Mouse (Mus musculus): ENCODE results near the gene Styx. TPM values are rescaled to one million over a fixed set of nuclear protein-coding genes. Genes with fewer than 3 reads are reported as not detected.

Gene Styx
- total and polyA plus RNA-seq, 3 experiments: 3.8 to 33.4 (median 26.3) TPM

DNA sequence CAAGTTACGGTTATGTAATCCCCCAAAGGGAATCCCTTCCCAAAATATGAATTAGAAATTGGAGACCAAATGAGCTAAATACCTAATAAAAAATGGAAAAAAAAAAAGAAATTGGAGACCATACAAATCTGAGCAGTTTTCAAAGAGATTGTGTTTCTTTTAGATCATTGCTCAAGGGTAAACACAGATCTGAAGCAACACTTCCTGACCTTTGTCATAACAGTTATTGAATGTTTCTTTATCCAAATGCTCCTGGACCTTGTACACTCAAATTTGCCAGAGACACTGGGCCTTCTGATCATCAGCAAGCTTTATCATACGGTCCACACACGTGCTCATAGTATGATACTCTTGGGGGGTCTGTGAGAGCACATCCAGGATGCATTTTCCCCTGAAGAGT is 67.7 kb downstream of the Styx start:
- H3K79me2 ChIP-seq (replicated peaks; ENCODE audit: control insufficient read depth, insufficient read depth, low read length): no peaks in the 10 kb centered on the region
- no peak for DNase-seq
- H3K4me3 ChIP-seq: no peak overlapping the region
- H3K36me3 ChIP-seq (ENCODE audit: control insufficient read depth, insufficient read depth, low read length): no peaks in the 10 kb centered on the region
- no peaks in the 10 kb centered on the region for H3K4me1 ChIP-seq (ENCODE audit: control insufficient read depth, insufficient read depth, low read length)
- H3K9ac ChIP-seq (ENCODE audit: low read depth, low read length): no peak overlapping the region
- WGBS: 68% methylated on average over 3 of the region's 3 CpGs
- no peak for TF ChIP-seq EP300 (IDR thresholded peaks at IDR 0.05; ENCODE audit: insufficient read depth, low read depth, low read length)
- no peak for TF ChIP-seq CTCF (IDR thresholded peaks at IDR 0.05)
- intact Hi-C loops (cut with DNase I): no loop called here
- H3K27me3 ChIP-seq (ENCODE audit: control insufficient read depth, insufficient read depth, low read length): no peaks in the 10 kb centered on the region
- no peak overlapping the region for H3K27ac ChIP-seq

DNA sequence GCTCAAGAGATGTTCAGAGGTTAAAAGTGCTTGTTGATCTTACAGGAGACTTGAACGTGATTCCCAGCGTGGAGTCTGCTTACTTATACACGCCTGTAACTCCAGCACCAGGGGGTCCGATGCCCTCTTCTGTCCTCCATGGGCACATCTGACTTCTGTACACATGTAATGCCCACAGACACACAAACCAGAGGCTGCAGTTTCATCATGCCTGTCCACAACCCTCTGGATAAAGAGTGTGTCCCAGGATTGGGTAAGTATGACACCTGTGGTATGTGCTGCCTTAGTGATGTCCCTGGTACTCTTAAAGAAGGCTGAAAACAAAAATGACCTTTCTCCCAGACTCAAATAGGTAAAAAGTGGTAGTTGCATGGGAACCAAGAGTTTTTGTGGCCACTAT is 68.4 kb downstream of the Styx start:
- H3K27ac ChIP-seq: no peak overlapping the region
- H3K27me3 ChIP-seq (ENCODE audit: control insufficient read depth, insufficient read depth, low read length): no peaks in the 10 kb centered on the region
- WGBS: 85% methylated on average over 4 of the region's 4 CpGs
- H3K4me3 ChIP-seq: no peak overlapping the region
- DNase-seq: no peak
- intact Hi-C loops (cut with DNase I): no loop called here
- TF ChIP-seq CTCF (IDR thresholded peaks at IDR 0.05): no peak
- no peak for TF ChIP-seq EP300 (IDR thresholded peaks at IDR 0.05; ENCODE audit: insufficient read depth, low read depth, low read length)
- TF ChIP-seq POLR2A (IDR thresholded peaks at IDR 0.05; ENCODE audit: insufficient read depth, low read depth, low read length): no peak
- no peaks in the 10 kb centered on the region for H3K36me3 ChIP-seq (ENCODE audit: control insufficient read depth, insufficient read depth, low read length)
- no peak overlapping the region for H3K9ac ChIP-seq (ENCODE audit: low read depth, low read length)
- no peaks in the 10 kb centered on the region for H3K4me1 ChIP-seq (ENCODE audit: control insufficient read depth, insufficient read depth, low read length)
- no peaks in the 10 kb centered on the region for H3K79me2 ChIP-seq (replicated peaks; ENCODE audit: control insufficient read depth, insufficient read depth, low read length)

DNA sequence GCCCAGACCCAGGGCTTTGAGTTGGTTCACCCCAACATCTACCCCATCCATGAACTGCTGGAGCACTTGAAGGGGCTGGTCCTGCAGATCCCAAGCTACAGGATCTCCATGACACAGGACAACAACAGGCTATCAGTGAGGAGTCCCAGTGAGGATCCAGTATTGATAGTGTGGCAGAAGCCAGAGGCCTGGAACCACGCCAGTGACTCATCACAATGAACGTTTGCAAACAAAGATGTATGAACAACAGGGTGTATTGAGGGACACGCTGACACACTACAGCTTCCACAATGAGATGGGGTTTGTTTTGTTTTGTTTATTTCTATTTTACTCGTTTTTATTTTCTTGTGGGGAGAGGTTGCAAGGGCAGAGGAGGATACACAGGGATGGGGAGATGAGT is 71.5 kb downstream of the Styx start:
- DNase-seq: no peak
- Histone ChIP-seq H3K27me3 (ENCODE audit: control insufficient read depth, insufficient read depth, low read length) (no peaks in the 10 kb centered on the region), H3K27ac (no peak overlapping the region), H3K4me3 (no peak overlapping the region), H3K4me1 (ENCODE audit: control insufficient read depth, insufficient read depth, low read length) (no peaks in the 10 kb centered on the region), H3K36me3 (ENCODE audit: control insufficient read depth, insufficient read depth, low read length) (no peaks in the 10 kb centered on the region), H3K79me2 (replicated peaks; ENCODE audit: control insufficient read depth, insufficient read depth, low read length) (no peaks in the 10 kb centered on the region), H3K9ac (ENCODE audit: low read depth, low read length) (no peak overlapping the region)
- 57% methylated on average over 4 of the region's 4 CpGs for WGBS
- no peak for TF ChIP-seq EP300 (IDR thresholded peaks at IDR 0.05; ENCODE audit: insufficient read depth, low read depth, low read length)
- TF ChIP-seq POLR2A (IDR thresholded peaks at IDR 0.05; ENCODE audit: insufficient read depth, low read depth, low read length): no peak
- no peak for TF ChIP-seq CTCF (IDR thresholded peaks at IDR 0.05)
- intact Hi-C loops (cut with DNase I): loop anchor here (5.0 kb wide), 1 partner anchor 270 kb away; no protein-coding TSS in a partner anchor

DNA sequence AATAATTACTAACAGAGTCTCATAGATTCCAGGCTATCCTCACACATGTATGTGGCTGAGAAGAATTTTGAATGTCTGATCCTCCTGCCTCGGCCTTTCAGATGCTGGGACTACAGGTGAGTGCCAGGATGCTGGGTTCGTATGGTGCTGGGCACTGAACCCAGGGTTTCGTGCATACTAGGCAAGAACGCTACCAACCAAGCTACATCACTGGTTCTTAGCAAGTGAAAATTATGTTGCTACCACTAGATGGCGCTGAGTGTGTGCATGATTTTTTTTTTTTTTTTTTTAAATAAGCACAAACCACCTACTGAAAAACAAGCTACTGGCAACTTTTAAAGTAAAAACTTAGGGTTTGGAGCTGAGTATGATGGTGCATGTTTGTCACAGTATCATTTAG is 72.3 kb downstream of the Styx start:
- Histone ChIP-seq H3K9ac (ENCODE audit: low read depth, low read length) (no peak overlapping the region), H3K4me3 (no peak overlapping the region), H3K27ac (no peak overlapping the region), H3K27me3 (ENCODE audit: control insufficient read depth, insufficient read depth, low read length) (no peaks in the 10 kb centered on the region), H3K36me3 (ENCODE audit: control insufficient read depth, insufficient read depth, low read length) (no peaks in the 10 kb centered on the region), H3K79me2 (replicated peaks; ENCODE audit: control insufficient read depth, insufficient read depth, low read length) (no peaks in the 10 kb centered on the region), H3K4me1 (ENCODE audit: control insufficient read depth, insufficient read depth, low read length) (no peaks in the 10 kb centered on the region)
- TF ChIP-seq EP300 (IDR thresholded peaks at IDR 0.05; ENCODE audit: insufficient read depth, low read depth, low read length) (no peak), CTCF (IDR thresholded peaks at IDR 0.05) (peak; percentile 90)
- intact Hi-C loops (cut with DNase I): loop anchor here (1.0 to 5.0 kb wide), 3 partner anchors 117 to 269 kb away; no protein-coding TSS in a partner anchor
- DNase-seq: peak in 1 of 2 experiments; percentile 32
- WGBS: 1% methylated on average over 5 of the region's 5 CpGs

DNA sequence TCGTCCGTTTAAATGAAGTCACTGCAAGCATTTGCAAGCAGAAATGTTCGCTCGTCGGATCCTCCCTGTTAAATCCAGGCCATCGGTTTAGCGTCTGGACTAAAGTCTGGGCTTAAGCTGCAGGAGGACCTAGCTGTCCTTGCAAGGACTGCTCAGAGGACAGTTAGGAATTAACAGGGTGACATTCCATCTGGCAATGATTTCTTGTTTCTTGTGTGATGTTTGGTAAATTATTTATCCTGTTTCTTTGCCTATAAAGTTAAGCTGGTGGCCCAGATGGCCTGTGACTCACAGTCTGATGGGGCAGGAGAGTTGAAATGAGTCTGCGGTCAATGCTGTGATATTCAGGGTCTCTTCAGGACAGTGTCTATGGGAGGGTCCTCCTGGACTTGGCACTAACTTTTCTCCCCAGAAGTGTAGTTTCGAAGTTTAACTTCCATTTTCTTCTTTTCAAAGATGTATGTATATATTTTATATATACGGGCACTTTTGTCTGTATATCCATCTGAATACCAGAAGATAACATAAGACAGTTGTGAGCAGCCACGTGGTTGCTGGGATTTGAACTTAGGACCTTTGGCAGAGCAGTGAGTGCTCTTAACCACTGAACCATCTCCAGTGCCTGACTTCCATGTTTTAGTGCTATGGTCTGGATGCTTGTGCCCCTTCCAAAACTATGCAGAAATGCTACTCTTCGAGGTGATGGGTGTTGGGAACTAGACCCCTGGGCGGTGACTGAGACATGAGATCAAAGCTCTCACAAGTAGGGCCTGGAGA is 79.4 kb downstream of the Styx start:
- Histone ChIP-seq H3K27ac (no peak overlapping the region), H3K27me3 (ENCODE audit: control insufficient read depth, insufficient read depth, low read length) (no peaks in the 10 kb centered on the region), H3K9ac (ENCODE audit: low read depth, low read length) (no peak overlapping the region), H3K79me2 (replicated peaks; ENCODE audit: control insufficient read depth, insufficient read depth, low read length) (no peaks in the 10 kb centered on the region), H3K36me3 (ENCODE audit: control insufficient read depth, insufficient read depth, low read length) (no peaks in the 10 kb centered on the region), H3K4me3 (no peak overlapping the region), H3K4me1 (ENCODE audit: control insufficient read depth, insufficient read depth, low read length) (no peaks in the 10 kb centered on the region)
- DNase-seq: no peak
- intact Hi-C loops (cut with DNase I): no loop called here
- 92% methylated on average over 13 of the region's 13 CpGs for WGBS
- no peak for TF ChIP-seq EP300 (IDR thresholded peaks at IDR 0.05; ENCODE audit: insufficient read depth, low read depth, low read length)
- TF ChIP-seq POLR2A (IDR thresholded peaks at IDR 0.05; ENCODE audit: insufficient read depth, low read depth, low read length): no peak
- no peak for TF ChIP-seq CTCF (IDR thresholded peaks at IDR 0.05)

DNA sequence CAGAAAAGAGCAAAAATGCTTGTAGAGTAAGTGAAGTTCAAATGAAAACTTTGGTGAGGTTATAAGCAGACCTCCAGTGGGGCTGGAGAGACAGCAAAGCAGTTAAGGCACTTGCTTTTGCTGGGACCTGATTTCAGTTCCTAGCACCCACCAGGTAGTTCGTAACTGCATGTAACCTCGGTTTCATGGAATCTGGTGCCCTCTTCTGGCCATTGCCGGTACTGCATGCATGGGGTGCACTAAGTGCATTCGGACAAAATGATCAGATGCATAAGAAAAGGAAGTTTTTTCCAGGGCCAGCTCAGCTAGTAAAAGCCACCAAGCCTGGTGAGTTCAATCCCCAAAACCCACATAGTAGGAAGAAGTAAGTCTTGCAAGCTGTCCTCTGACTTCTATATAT is 81.1 kb downstream of the Styx start:
- H3K27ac ChIP-seq: no peak overlapping the region
- intact Hi-C loops (cut with DNase I): no loop called here
- no peaks in the 10 kb centered on the region for H3K4me1 ChIP-seq (ENCODE audit: control insufficient read depth, insufficient read depth, low read length)
- TF ChIP-seq EP300 (IDR thresholded peaks at IDR 0.05; ENCODE audit: insufficient read depth, low read depth, low read length) (no peak), CTCF (IDR thresholded peaks at IDR 0.05) (peak; percentile 80), POLR2A (IDR thresholded peaks at IDR 0.05; ENCODE audit: insufficient read depth, low read depth, low read length) (no peak)
- no peak for DNase-seq
- no peak overlapping the region for H3K4me3 ChIP-seq
- no peak overlapping the region for H3K9ac ChIP-seq (ENCODE audit: low read depth, low read length)
- WGBS: 72% methylated on average over 4 of the region's 4 CpGs
- H3K36me3 ChIP-seq (ENCODE audit: control insufficient read depth, insufficient read depth, low read length): no peaks in the 10 kb centered on the region
- H3K79me2 ChIP-seq (replicated peaks; ENCODE audit: control insufficient read depth, insufficient read depth, low read length): no peaks in the 10 kb centered on the region
- no peaks in the 10 kb centered on the region for H3K27me3 ChIP-seq (ENCODE audit: control insufficient read depth, insufficient read depth, low read length)
